Mouse (Mus musculus) C2C12 (cell line): ENCODE data around the gene Dpep3. TPM values are rescaled to one million over a fixed set of nuclear protein-coding genes. Genes with fewer than 3 reads are reported as not detected.
"Not testable (repeated sequence)": the region's sequence is repeated elsewhere in the genome, so short reads cannot be mapped to it uniquely, and the experiment has no call there.

ENCODE experiments used
- H3K27me3 ChIP-seq: one replicate; pipeline ENCODE4 v1.6.1; 2011; ENCODE audit not compliant: control insufficient read depth, insufficient read depth, insufficient read length
- H3K36me3 ChIP-seq: one replicate; pipeline ENCODE4 v1.6.1; 2011; ENCODE audit not compliant: control insufficient read depth, insufficient read depth
- H3K4me3 ChIP-seq: one replicate; pipeline ENCODE4 v1.5.1; 2011; ENCODE audit warnings: mild to moderate bottlenecking, control low read depth; ENCODE audit not compliant: poor library complexity, insufficient read depth, severe bottlenecking
- H3K79me2 ChIP-seq: one replicate; pipeline ENCODE4 v1.6.1; 2011; ENCODE audit not compliant: control insufficient read depth, insufficient read depth
- H3K79me3 ChIP-seq: one replicate; pipeline ENCODE4 v1.6.1; 2011; ENCODE audit warnings: low read depth, control low read depth
- H3ac ChIP-seq: one replicate; pipeline ENCODE3; 2011; ENCODE audit warnings: low read depth; ENCODE audit not compliant: control insufficient read depth, insufficient read length
- CEBPB ChIP-seq: IDR thresholded peaks from one replicate; pipeline ENCODE4 v1.6.1; 2011; ENCODE audit warnings: low read depth, mild to moderate bottlenecking, control low read depth, moderate library complexity
- CTCF ChIP-seq: IDR thresholded peaks from one replicate; pipeline ENCODE4 v1.5.1; 2011; ENCODE audit not compliant: control insufficient read depth, insufficient read depth, insufficient read length
- FOSL1 ChIP-seq: IDR thresholded peaks from one replicate; pipeline ENCODE4 v1.8.0; 2011; ENCODE audit warnings: mild to moderate bottlenecking, low read length; ENCODE audit not compliant: poor library complexity, insufficient read depth, severe bottlenecking
- MAX ChIP-seq: IDR thresholded peaks from one replicate; pipeline ENCODE4 v1.6.1; 2011; ENCODE audit warnings: mild to moderate bottlenecking, control low read depth
- MYOD1 ChIP-seq: IDR thresholded peaks from one replicate; pipeline ENCODE4 v1.6.1; 2011; ENCODE audit warnings: low read depth; ENCODE audit not compliant: control insufficient read depth, insufficient read length
- MYOG ChIP-seq: IDR thresholded peaks from one replicate; pipeline ENCODE4 v1.6.1; 2011; ENCODE audit not compliant: control insufficient read depth, insufficient read length; ENCODE audit errors: extremely low read depth
- USF1 ChIP-seq: IDR thresholded peaks from one replicate; pipeline ENCODE4 v1.6.1; 2011; ENCODE audit warnings: low read depth, mild to moderate bottlenecking, control low read depth, moderate library complexity
- polyA plus RNA-seq: library from polyadenylated mRNA; unstranded; fragments of >200 nt; fragmentation: generic; extraction: Trizol; gene quantifications from one replicate; pipeline ENCODE4 v1.2.1, GENCODE M21; 2012; ENCODE audit warnings: missing spikeins

The Dpep3 gene
- polyA plus RNA-seq, 1 experiment = not detected

GRCm38 (mm10) chr8:106011643-106011986, 32.4 kb upstream of the Dpep3 start, which contains the start of gene Ddx28:
Ddx28 (minus strand) TSS chr8:106011882.
- peaks cover 12% of the 10 kb centered on the region for H3K79me3 ChIP-seq
- H3K36me3 ChIP-seq = peaks cover 15% of the 10 kb centered on the region
- peak within 1 kb of the TSS; percentile 88 for H3ac ChIP-seq
- no peaks in the 10 kb centered on the region for H3K27me3 ChIP-seq
- peak within 1 kb of the TSS; percentile 89 for H3K4me3 ChIP-seq
- no peak for TF ChIP-seq MAX
- no peak for TF ChIP-seq MYOG
- TF ChIP-seq CEBPB = no peak
- no peak for TF ChIP-seq FOSL1
- no peak for TF ChIP-seq USF1
- peaks cover 40% of the 10 kb centered on the region for H3K79me2 ChIP-seq

GRCm38 (mm10) chr8:106010748-106011642, 31.8 kb upstream of the Dpep3 start:
- H3K4me3 ChIP-seq = peak overlapping the region; percentile 89
- H3K36me3 ChIP-seq = peaks cover 10% of the 10 kb centered on the region
- no peaks in the 10 kb centered on the region for H3K27me3 ChIP-seq
- TF ChIP-seq MYOD1 (no peak), MAX (peak; percentile 94), CTCF (peak; percentile 2)
- peaks cover 40% of the 10 kb centered on the region for H3K79me2 ChIP-seq
- peak overlapping the region; percentile 88 for H3ac ChIP-seq
- peaks cover 12% of the 10 kb centered on the region for H3K79me3 ChIP-seq

- H3K36me3 ChIP-seq, H3K4me3 ChIP-seq, H3K27me3 ChIP-seq, H3ac ChIP-seq: not testable (repeated sequence)
- Histone ChIP-seq H3K79me3 (peaks cover 12% of the 10 kb centered on the region), H3K79me2 (peaks cover 40% of the 10 kb centered on the region)
These were observed 28.7 kb upstream of the Dpep3 start for GRCm38 (mm10) chr8:106007891-106008290.

- peaks cover 12% of the 10 kb centered on the region for H3K79me3 ChIP-seq
- no peak overlapping the region for H3K4me3 ChIP-seq
- peak; percentile 67 for TF ChIP-seq FOSL1
- peak; percentile 19 for TF ChIP-seq MYOD1
- peak; percentile 54 for TF ChIP-seq CEBPB
- TF ChIP-seq MYOG = no peak
- no peak for TF ChIP-seq MAX
- TF ChIP-seq USF1 = no peak
- TF ChIP-seq CTCF = no peak
- H3ac ChIP-seq = no peak overlapping the region
- no peaks in the 10 kb centered on the region for H3K36me3 ChIP-seq
- peaks cover 35% of the 10 kb centered on the region for H3K79me2 ChIP-seq
- no peaks in the 10 kb centered on the region for H3K27me3 ChIP-seq
These were observed 27.9 kb upstream of the Dpep3 start for GRCm38 (mm10) chr8:106007135-106007534.

GRCm38 (mm10) chr8:106006413-106006812, 27.2 kb upstream of the Dpep3 start:
- Histone ChIP-seq H3K36me3 (no peaks in the 10 kb centered on the region), H3K79me3 (peaks cover 9% of the 10 kb centered on the region), H3K27me3 (no peaks in the 10 kb centered on the region), H3ac (no peak overlapping the region), H3K4me3 (no peak overlapping the region), H3K79me2 (peaks cover 28% of the 10 kb centered on the region)
- TF ChIP-seq MAX (no peak), USF1 (no peak), MYOG (no peak), CEBPB (no peak), MYOD1 (no peak), FOSL1 (no peak), CTCF (no peak)

- no peaks in the 10 kb centered on the region for H3K36me3 ChIP-seq
- H3K4me3 ChIP-seq = no peak within 1 kb of the TSS
- no peak within 1 kb of the TSS for H3ac ChIP-seq
- TF ChIP-seq MYOD1 (no peak), MYOG (no peak), MAX (no peak), CEBPB (no peak), FOSL1 (no peak), USF1 (no peak), CTCF (no peak)
- H3K79me2 ChIP-seq = peaks cover 22% of the 10 kb centered on the region
- H3K79me3 ChIP-seq = peaks cover 9% of the 10 kb centered on the region
- no peaks in the 10 kb centered on the region for H3K27me3 ChIP-seq
These were observed 26.6 kb upstream of the Dpep3 start, which contains the start of gene Dpep2nb for GRCm38 (mm10) chr8:106005875-106006274. Dpep2nb (minus strand) TSS chr8:106005975.
